In genomic region chr2:56991821-56992220, GRCm38 (mm10) we compare ENCODE assay signal across 31 mouse cellular contexts.
"Had no signal": no experiment of that assay in that cellular context is flagged by ENCODE, and none has a peak within 500 bp of the region (broad histone marks: within the 10 kb centered on the region; RNA-seq: fewer than 3 reads in every experiment).

No protein-coding gene starts in this region.

- H3K4me3 ChIP-seq: limb, embryonic 10.5 days; limb, embryonic 12.5 days; limb, embryonic 13.5 days; limb, embryonic 15.5 days; liver, embryonic 13.5 days; liver, embryonic 15.5 days; lung, embryonic 15.5 days; megakaryocyte, embryonic 14.5 days; midbrain, embryonic 10.5 days; midbrain, embryonic 12.5 days; midbrain, embryonic 13.5 days; midbrain, embryonic 15.5 days; myocyte; neural tube, embryonic 12.5 days had no signal

- ATAC-seq: liver, postnatal 0 days; lung, postnatal 0 days; midbrain, embryonic 13.5 days; midbrain, embryonic 15.5 days; midbrain, embryonic 16.5 days had no signal

- H3K27ac ChIP-seq: limb, embryonic 10.5 days; limb, embryonic 12.5 days; limb, embryonic 13.5 days; limb, embryonic 15.5 days; liver, embryonic 13.5 days; liver, embryonic 14.5 days; liver, embryonic 15.5 days; lung, embryonic 15.5 days; macrophage; midbrain, embryonic 10.5 days; midbrain, embryonic 12.5 days; midbrain, embryonic 13.5 days; midbrain, embryonic 15.5 days; neural tube, embryonic 12.5 days had no signal

- H3K9ac ChIP-seq: limb, embryonic 12.5 days; limb, embryonic 13.5 days; limb, embryonic 15.5 days; liver, embryonic 13.5 days; liver, embryonic 14.5 days; liver, embryonic 15.5 days; liver, postnatal 0 days; lung, embryonic 14.5 days; lung, embryonic 15.5 days; midbrain, embryonic 12.5 days; midbrain, embryonic 13.5 days; midbrain, embryonic 15.5 days; neural tube, embryonic 12.5 days had no signal

- H3K4me2 ChIP-seq: limb, embryonic 12.5 days; limb, embryonic 13.5 days; limb, embryonic 15.5 days; liver, embryonic 11.5 days; liver, embryonic 13.5 days; liver, embryonic 15.5 days; lung, embryonic 14.5 days; lung, embryonic 15.5 days; midbrain, embryonic 11.5 days; midbrain, embryonic 12.5 days; midbrain, embryonic 13.5 days; midbrain, embryonic 15.5 days; neural tube, embryonic 12.5 days had no signal

- DNase-seq: left cerebral cortex, postnatal 4 days; liver; liver, embryonic 13.5 days; liver, postnatal 0 days; lung, adult 18-20 months; lung, adult 2 months; lung, embryonic 14.5 days; lung, postnatal 10 days; lung, postnatal 14 days; lung, postnatal 36 days; lung, postnatal 4 days; midbrain, embryonic 14.5 days had no signal

- H3K27me3 ChIP-seq: limb, embryonic 12.5 days; limb, embryonic 13.5 days; limb, embryonic 15.5 days; liver, embryonic 13.5 days; liver, embryonic 15.5 days; lung, embryonic 15.5 days; megakaryocyte, embryonic 14.5 days; midbrain, embryonic 12.5 days; midbrain, embryonic 13.5 days; midbrain, embryonic 15.5 days; neural tube, embryonic 12.5 days had no signal

- H3K9me3 ChIP-seq: limb, embryonic 10.5 days; limb, embryonic 12.5 days; limb, embryonic 13.5 days; limb, embryonic 15.5 days; liver, embryonic 13.5 days; liver, embryonic 15.5 days; lung, embryonic 15.5 days; midbrain, embryonic 10.5 days; midbrain, embryonic 12.5 days; midbrain, embryonic 13.5 days; midbrain, embryonic 15.5 days; neural tube, embryonic 12.5 days had no signal

- H3K4me1 ChIP-seq: limb, embryonic 10.5 days; limb, embryonic 12.5 days; limb, embryonic 13.5 days; limb, embryonic 15.5 days; liver, embryonic 13.5 days; liver, embryonic 15.5 days; lung, embryonic 15.5 days; megakaryocyte, embryonic 14.5 days; midbrain, embryonic 10.5 days; midbrain, embryonic 12.5 days; midbrain, embryonic 13.5 days; midbrain, embryonic 15.5 days; neural tube, embryonic 12.5 days had no signal

- H3K36me3 ChIP-seq: limb, embryonic 10.5 days; limb, embryonic 12.5 days; limb, embryonic 13.5 days; limb, embryonic 15.5 days; liver, embryonic 13.5 days; liver, embryonic 15.5 days; lung, embryonic 15.5 days; midbrain, embryonic 10.5 days; midbrain, embryonic 12.5 days; midbrain, embryonic 13.5 days; midbrain, embryonic 15.5 days; neural tube, embryonic 12.5 days had no signal
